Mouse (Mus musculus) MEL (cell line): ENCODE results near the gene Mfsd9. TPM values are rescaled to one million over a fixed set of nuclear protein-coding genes. Genes with fewer than 3 reads are reported as not detected.

ENCODE experiments used
- DNase-seq: peaks from one replicate; pipeline ENCODE4 v3.0.0; 2011; ENCODE audit warnings: low read depth, low spot score
- H3K27ac ChIP-seq: 2 replicates; pipeline ENCODE4 v1.5.1; 2012; ENCODE audit warnings: low read depth, mild to moderate bottlenecking, control low read depth, low read length, moderate library complexity; ENCODE audit not compliant: control insufficient read depth
- H3K27me3 ChIP-seq, 2 experiments: fragments of 150-350 bp in 1 of 2; sonication (generic) in 1 of 2; 2 replicates each; pipeline ENCODE4 v1.6.1; 2012; ENCODE audit warnings: low read length in 2 of 2, mild to moderate bottlenecking in 2 of 2, improper control_type of control experiment in 1 of 2, moderate library complexity in 1 of 2; ENCODE audit not compliant: insufficient read depth in 2 of 2, control insufficient read depth in 1 of 2
- H3K36me3 ChIP-seq, 2 experiments: 2 replicates each; pipeline ENCODE4 v1.6.1; 2012 to 2014; ENCODE audit warnings: low read length in 2 of 2, improper control_type of control experiment in 1 of 2, inconsistent platforms in 1 of 2, mild to moderate bottlenecking in 1 of 2; ENCODE audit not compliant: insufficient read depth in 2 of 2, control insufficient read depth in 1 of 2
- H3K4me1 ChIP-seq, 2 experiments: fragments of 150-350 bp in 1 of 2; sonication (generic) in 1 of 2; 2 replicates each; pipeline ENCODE4 v1.6.1; 2012; ENCODE audit warnings: low read length in 2 of 2, improper control_type of control experiment in 1 of 2, mild to moderate bottlenecking in 1 of 2; ENCODE audit not compliant: insufficient read depth in 2 of 2, control insufficient read depth in 1 of 2
- H3K4me3 ChIP-seq, 2 experiments: fragments of 150-350 bp in 1 of 2; sonication (generic) in 1 of 2; 2 replicates each; pipeline ENCODE4 v1.5.1; 2012; ENCODE audit warnings: low read depth in 2 of 2, low read length in 2 of 2, mild to moderate bottlenecking in 2 of 2, moderate library complexity in 2 of 2, control low read depth in 1 of 2, improper control_type of control experiment in 1 of 2; ENCODE audit not compliant: control insufficient read depth in 1 of 2, insufficient read depth in 1 of 2
- H3K79me2 ChIP-seq: 2 replicates; pipeline ENCODE4 v1.6.1; 2012; ENCODE audit warnings: mild to moderate bottlenecking, low read length, moderate library complexity; ENCODE audit not compliant: control insufficient read depth, poor library complexity, insufficient read depth
- H3K9ac ChIP-seq: 2 replicates; pipeline ENCODE4 v1.6.1; 2012; ENCODE audit warnings: low read depth, mild to moderate bottlenecking, control low read depth, low read length, moderate library complexity; ENCODE audit not compliant: control insufficient read depth, poor library complexity, severe bottlenecking
- H3K9me3 ChIP-seq: fragments of 150-350 bp; sonication (generic); replicated peaks from 2 replicates; pipeline ENCODE4 v1.6.1; 2012; ENCODE audit warnings: mild to moderate bottlenecking, low read length, improper control_type of control experiment, moderate library complexity; ENCODE audit not compliant: insufficient read depth
- CHD2 ChIP-seq: IDR thresholded peaks from 2 replicates; pipeline ENCODE4 v1.6.1; 2011; ENCODE audit warnings: low read length, improper control_type of control experiment
- ELF1 ChIP-seq: IDR thresholded peaks from 2 replicates; pipeline ENCODE4 v1.6.1; 2014; ENCODE audit warnings: low read depth, mild to moderate bottlenecking, inconsistent platforms, low read length, improper control_type of control experiment, moderate library complexity
- EP300 ChIP-seq, 2 experiments: IDR thresholded peaks; 2 replicates each; pipeline ENCODE4 v1.6.1; 2011; ENCODE audit warnings: improper control_type of control experiment in 2 of 2, low read length in 2 of 2, low read depth in 1 of 2, mild to moderate bottlenecking in 1 of 2
- GATA1 ChIP-seq: IDR thresholded peaks from 2 replicates; pipeline ENCODE4 v1.6.1; 2011; ENCODE audit warnings: low read depth, low read length, improper control_type of control experiment
- MAFK ChIP-seq: IDR thresholded peaks from 2 replicates; pipeline ENCODE4 v1.6.1; 2011; ENCODE audit warnings: low read depth, mild to moderate bottlenecking, low read length, improper control_type of control experiment, borderline replicate concordance
- MAX ChIP-seq: IDR thresholded peaks from 2 replicates; pipeline ENCODE4 v1.6.1; 2011; ENCODE audit warnings: low read length, improper control_type of control experiment
- MAZ ChIP-seq: IDR thresholded peaks from 2 replicates; pipeline ENCODE4 v1.6.1; 2012; ENCODE audit warnings: low read depth, mild to moderate bottlenecking, inconsistent platforms, low read length, improper control_type of control experiment
- MEF2A ChIP-seq: IDR thresholded peaks from 2 replicates; pipeline ENCODE4 v1.6.1; 2014; ENCODE audit warnings: low read depth, mild to moderate bottlenecking, inconsistent platforms, low read length, improper control_type of control experiment; ENCODE audit not compliant: poor library complexity, insufficient replicate concordance, severe bottlenecking; ENCODE audit errors: extremely low read depth
- MYB ChIP-seq: IDR thresholded peaks from 2 replicates; pipeline ENCODE4 v1.6.1; 2011; ENCODE audit warnings: mild to moderate bottlenecking, low read depth, low read length, improper control_type of control experiment
- NRF1 ChIP-seq: IDR thresholded peaks from 2 replicates; pipeline ENCODE4 v1.6.1; 2014; ENCODE audit warnings: low read depth, mild to moderate bottlenecking, inconsistent platforms, low read length, improper control_type of control experiment, moderate library complexity; ENCODE audit not compliant: poor library complexity, insufficient read depth, severe bottlenecking
- POLR2AphosphoS2 ChIP-seq: IDR thresholded peaks from 2 replicates; pipeline ENCODE4 v1.6.1; 2011; ENCODE audit warnings: low read length, improper control_type of control experiment
- POLR2AphosphoS5 ChIP-seq: IDR thresholded peaks from 2 replicates; pipeline ENCODE4 v1.6.1; 2012; ENCODE audit warnings: low read depth, borderline replicate concordance, mild to moderate bottlenecking, inconsistent platforms, low read length, moderate library complexity, mixed read lengths
- RAD21 ChIP-seq: IDR thresholded peaks from 2 replicates; pipeline ENCODE4 v1.6.1; 2011; ENCODE audit warnings: mild to moderate bottlenecking, low read depth, low read length, improper control_type of control experiment
- SIN3A ChIP-seq: IDR thresholded peaks from 2 replicates; pipeline ENCODE4 v1.6.1; 2012; ENCODE audit warnings: low read length, improper control_type of control experiment, inconsistent platforms
- TAL1 ChIP-seq: IDR thresholded peaks from 2 replicates; pipeline ENCODE4 v1.6.1; 2012; ENCODE audit warnings: mild to moderate bottlenecking, inconsistent platforms, low read length, moderate library complexity, mixed read lengths
- TBP ChIP-seq: IDR thresholded peaks from 2 replicates; pipeline ENCODE4 v1.8.0; 2011; ENCODE audit warnings: low read depth, low read length, improper control_type of control experiment
- TCF12 ChIP-seq: IDR thresholded peaks from 2 replicates; pipeline ENCODE4 v1.6.1; 2014; ENCODE audit warnings: low read depth, mild to moderate bottlenecking, inconsistent platforms, low read length, improper control_type of control experiment, moderate library complexity
- USF1 ChIP-seq: IDR thresholded peaks from 2 replicates; pipeline ENCODE4 v1.6.1; 2014; ENCODE audit warnings: low read depth, mild to moderate bottlenecking, inconsistent platforms, low read length, improper control_type of control experiment, moderate library complexity
- ZC3H11A ChIP-seq: IDR thresholded peaks from 2 replicates; pipeline ENCODE4 v1.6.1; 2012; ENCODE audit warnings: low read depth, mild to moderate bottlenecking, inconsistent platforms, low read length, improper control_type of control experiment
- polyA plus RNA-seq, 2 experiments: library from polyadenylated mRNA; stranded (reverse) in 1 of 2; unstranded in 1 of 2; fragments of >175 nt in 1 of 2; fragments of >200 nt in 1 of 2; gene quantifications; 2 replicates each; pipeline versions ENCODE4 v1.2.1 to v1.2.4; 2012; ENCODE audit warnings: low replicate concordance in 2 of 2, low read depth in 1 of 2; ENCODE audit not compliant: insufficient read length in 2 of 2, insufficient read depth in 1 of 2, missing spikeins in 1 of 2
- total RNA-seq: library from RNA; depleted of rRNA; stranded (reverse); fragments of 300-350 nt; gene quantifications from 2 replicates; pipeline ENCODE4 v1.2.3, GENCODE M21; 2012

Mfsd9 gene
- total and polyA plus RNA-seq, 3 experiments, result 1.0 to 1.4 TPM; not detected in 1

DNA sequence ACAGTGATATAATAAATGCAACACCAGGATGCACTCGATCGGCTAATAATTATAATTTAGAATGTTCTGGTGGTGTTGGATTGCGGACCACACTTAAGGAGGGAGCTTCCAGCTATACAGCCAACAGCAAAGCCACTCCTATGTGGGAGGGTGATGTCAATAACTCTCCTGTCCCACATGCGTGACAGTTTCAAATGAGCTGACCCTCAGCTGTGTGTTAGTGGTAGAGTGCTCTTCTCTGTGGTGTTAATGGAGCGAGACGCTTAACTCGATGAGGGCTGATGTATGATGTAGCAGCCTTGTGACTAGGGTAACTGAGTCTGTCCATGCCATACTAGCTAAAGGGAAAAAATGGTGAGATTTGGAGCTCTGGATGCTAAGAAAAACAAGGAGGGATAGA lies 7.0 kb downstream of the Mfsd9 start:
- Histone ChIP-seq H3K79me2 (no peaks in the 10 kb centered on the region), H3K27ac (no peak overlapping the region), H3K27me3 (no peaks in the 10 kb centered on the region), H3K9ac (no peak overlapping the region), H3K4me3 (no peak overlapping the region), H3K4me1 (no peaks in the 10 kb centered on the region), H3K36me3 (no peaks in the 10 kb centered on the region), H3K9me3 (no peaks in the 10 kb centered on the region)
- DNase-seq, result no peak
- TF ChIP-seq CHD2 (no peak), TCF12 (no peak), USF1 (no peak), MAZ (no peak), POLR2AphosphoS2 (no peak), GATA1 (no peak), TAL1 (no peak), MAFK (no peak), ZC3H11A (no peak), ELF1 (no peak), MAX (no peak), RAD21 (no peak), MYB (no peak), NRF1 (no peak), SIN3A (no peak), EP300 (IDR thresholded peaks at IDR 0.05; ENCODE audit: low read depth in 1 of 2, low read length in 2 of 2) (no peak), MEF2A (no peak)

- TF ChIP-seq TBP, result no peak
- TF ChIP-seq MAX, result no peak
- no peak for TF ChIP-seq GATA1
- TF ChIP-seq POLR2AphosphoS5, result no peak
- TF ChIP-seq MYB, result no peak
- no peak for DNase-seq
- no peaks in the 10 kb centered on the region for H3K9me3 ChIP-seq
These were observed 13.7 kb downstream of the Mfsd9 start for GRCm38 (mm10) chr1:40776763-40777162.

More at GRCm38 (mm10) chr1:40776763-40777162, 13.7 kb downstream of the Mfsd9 start:
- no peak overlapping the region for H3K4me3 ChIP-seq
- no peaks in the 10 kb centered on the region for H3K36me3 ChIP-seq
- H3K9ac ChIP-seq, result no peak overlapping the region
- H3K79me2 ChIP-seq, result no peaks in the 10 kb centered on the region
- no peaks in the 10 kb centered on the region for H3K27me3 ChIP-seq
- H3K27ac ChIP-seq, result no peak overlapping the region
- H3K4me1 ChIP-seq, result no peaks in the 10 kb centered on the region
